Mouse (Mus musculus): ENCODE results near the gene Odf3l1. TPM values are rescaled to one million over a fixed set of nuclear protein-coding genes. Genes with fewer than 3 reads are reported as not detected.

The Odf3l1 gene
- polyA plus RNA-seq, 1 experiment from 2014 or later: 1.3 TPM

DNA sequence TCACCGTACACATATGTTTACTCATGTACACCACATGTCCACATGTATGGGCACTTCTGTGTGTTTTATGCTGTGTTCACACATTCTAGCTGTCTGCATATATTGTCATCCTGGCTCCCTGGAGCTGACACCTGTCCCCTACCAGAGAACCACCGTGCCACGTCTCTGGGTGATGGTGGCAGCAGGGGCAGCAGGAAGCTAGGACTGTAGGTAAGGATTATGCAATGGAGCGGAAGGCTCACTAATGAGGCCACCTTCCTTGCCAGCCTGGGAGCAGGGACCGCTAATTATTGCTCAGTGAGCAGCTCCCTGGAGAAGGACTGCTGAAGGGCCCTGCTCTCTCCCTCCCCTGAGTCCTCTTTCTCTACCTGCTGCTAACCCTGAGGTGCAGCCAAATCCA, 23.8 kb downstream of the Odf3l1 start:
- H3K9ac ChIP-seq: no peak overlapping the region
- no peak overlapping the region for H3K4me3 ChIP-seq (replicated peaks)
- peaks cover 27% of the 10 kb centered on the region for H3K4me1 ChIP-seq (replicated peaks)
- 79% methylated on average over 5 of the region's 5 CpGs for WGBS
- H3K27me3 ChIP-seq (replicated peaks): no peaks in the 10 kb centered on the region
- H3K4me2 ChIP-seq (replicated peaks): no peak overlapping the region
- no peak for ATAC-seq
- no peaks in the 10 kb centered on the region for H3K36me3 ChIP-seq
- no peak overlapping the region for H3K27ac ChIP-seq
- no peaks in the 10 kb centered on the region for H3K9me3 ChIP-seq

DNA sequence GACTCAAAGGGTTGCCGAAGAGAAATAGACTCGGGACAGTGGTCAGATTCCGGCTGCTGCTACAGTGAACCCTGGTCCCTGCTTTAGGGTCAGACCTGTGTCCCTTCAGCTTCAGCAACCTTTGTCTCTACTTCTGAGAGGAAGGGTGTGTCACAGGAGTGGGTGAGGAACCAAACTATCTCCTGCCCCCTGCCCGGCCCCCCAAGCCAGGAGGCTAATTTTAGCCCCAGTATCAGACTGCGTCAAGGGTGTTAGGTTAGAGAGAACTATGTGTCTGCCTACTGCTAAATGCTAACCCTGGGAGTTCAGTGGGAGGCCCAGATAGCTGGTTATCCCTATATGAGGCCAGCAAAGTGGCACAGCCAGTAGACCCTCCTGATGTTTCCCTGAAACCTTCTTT, 29.3 kb downstream of the Odf3l1 start:
- H3K27me3 ChIP-seq (replicated peaks): no peaks in the 10 kb centered on the region
- H3K4me1 ChIP-seq (replicated peaks): peaks cover 4% of the 10 kb centered on the region; the same call in 1 of the 2 replicates
- no peak overlapping the region for H3K4me2 ChIP-seq (replicated peaks)
- no peak overlapping the region for H3K27ac ChIP-seq
- H3K36me3 ChIP-seq: no peaks in the 10 kb centered on the region
- ATAC-seq: no peak
- no peak overlapping the region for H3K4me3 ChIP-seq (replicated peaks)
- H3K9me3 ChIP-seq: no peaks in the 10 kb centered on the region
- WGBS: 66% methylated on average over 5 of the region's 5 CpGs
- no peak overlapping the region for H3K9ac ChIP-seq

DNA sequence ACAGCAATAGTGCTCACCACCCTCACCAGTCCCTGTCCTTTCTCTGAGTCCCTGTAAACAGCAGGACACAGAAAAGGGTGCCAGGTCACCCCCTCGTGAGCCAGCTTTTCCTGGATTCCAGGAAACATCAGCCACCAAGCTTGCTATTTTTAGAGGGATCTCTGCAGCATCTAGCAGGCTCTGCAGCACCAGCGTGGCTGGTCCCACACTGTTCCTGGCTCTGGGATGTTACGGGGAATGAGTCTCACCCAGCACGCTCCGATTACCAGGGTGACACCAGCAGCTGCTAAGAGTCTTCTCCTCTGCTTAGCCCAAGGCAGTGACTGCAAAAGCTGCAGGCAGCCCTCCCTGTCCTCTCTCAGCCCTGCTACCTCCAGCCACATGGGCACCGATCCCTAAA, 31.6 kb downstream of the Odf3l1 start:
- no peak overlapping the region for H3K4me3 ChIP-seq (replicated peaks)
- H3K4me1 ChIP-seq (replicated peaks): no peaks in the 10 kb centered on the region
- no peaks in the 10 kb centered on the region for H3K36me3 ChIP-seq
- H3K27ac ChIP-seq: no peak overlapping the region
- H3K27me3 ChIP-seq (replicated peaks): no peaks in the 10 kb centered on the region
- ATAC-seq: no peak
- H3K4me2 ChIP-seq (replicated peaks): no peak overlapping the region
- WGBS: 37% methylated on average over 6 of the region's 6 CpGs
- H3K9ac ChIP-seq: no peak overlapping the region
- H3K9me3 ChIP-seq: no peaks in the 10 kb centered on the region

DNA sequence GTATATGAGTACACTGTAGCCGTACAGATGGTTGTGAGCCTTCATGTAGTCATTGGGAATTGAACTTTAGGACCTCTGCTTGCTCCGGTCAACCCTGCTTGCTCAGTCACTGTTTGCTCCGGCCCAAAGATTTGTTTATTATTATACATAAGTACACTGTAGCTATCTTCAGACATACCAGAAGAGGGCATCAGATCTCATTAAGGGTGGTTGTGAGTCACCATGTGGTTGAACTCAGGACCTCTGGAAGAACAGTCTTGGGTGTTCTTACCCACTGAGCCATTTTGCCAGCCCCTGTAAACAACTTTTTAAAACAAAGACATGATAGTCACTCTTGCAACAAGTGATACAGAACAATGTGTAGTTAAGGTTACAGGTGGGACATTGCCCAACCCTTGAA, 32.6 kb downstream of the Odf3l1 start:
- H3K27ac ChIP-seq: no peak overlapping the region
- ATAC-seq: no peak
- H3K4me3 ChIP-seq (replicated peaks): no peak overlapping the region
- H3K36me3 ChIP-seq: no peaks in the 10 kb centered on the region
- H3K9me3 ChIP-seq: no peaks in the 10 kb centered on the region
- H3K9ac ChIP-seq: no peak overlapping the region
- H3K27me3 ChIP-seq (replicated peaks): no peaks in the 10 kb centered on the region
- 82% methylated on average over 3 of the region's 3 CpGs for WGBS
- H3K4me1 ChIP-seq (replicated peaks): no peaks in the 10 kb centered on the region
- H3K4me2 ChIP-seq (replicated peaks): no peak overlapping the region

DNA sequence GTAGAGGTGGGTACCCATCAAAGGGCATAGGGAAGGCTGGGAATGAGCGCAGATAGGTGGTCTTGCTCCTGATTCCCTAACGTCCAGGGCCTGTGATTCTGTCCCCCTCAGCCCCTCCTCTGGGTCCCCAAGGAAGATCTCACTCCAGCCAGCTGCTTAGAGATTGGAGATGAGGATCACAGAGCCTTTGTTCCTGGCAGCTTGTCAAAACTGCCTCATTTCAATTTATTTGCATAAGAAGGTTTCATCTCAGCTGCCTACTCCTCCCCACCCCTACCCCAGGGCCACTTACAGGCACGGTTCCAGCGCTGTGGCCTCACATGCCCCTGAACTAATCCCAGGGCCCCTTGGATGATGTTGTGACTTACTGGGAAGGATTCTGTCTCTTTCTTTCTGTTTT, 34.3 kb downstream of the Odf3l1 start:
- peaks cover 7% of the 10 kb centered on the region; the same call in 1 of the 2 replicates for H3K27me3 ChIP-seq (replicated peaks)
- WGBS: 38% methylated on average over 4 of the region's 4 CpGs
- no peak overlapping the region for H3K9ac ChIP-seq
- no peak overlapping the region for H3K4me3 ChIP-seq (replicated peaks)
- no peak for ATAC-seq
- H3K36me3 ChIP-seq: no peaks in the 10 kb centered on the region
- H3K4me1 ChIP-seq (replicated peaks): peaks cover 6% of the 10 kb centered on the region; the same call in 1 of the 2 replicates
- no peak overlapping the region for H3K4me2 ChIP-seq (replicated peaks)
- no peak overlapping the region for H3K27ac ChIP-seq
- no peaks in the 10 kb centered on the region for H3K9me3 ChIP-seq

DNA sequence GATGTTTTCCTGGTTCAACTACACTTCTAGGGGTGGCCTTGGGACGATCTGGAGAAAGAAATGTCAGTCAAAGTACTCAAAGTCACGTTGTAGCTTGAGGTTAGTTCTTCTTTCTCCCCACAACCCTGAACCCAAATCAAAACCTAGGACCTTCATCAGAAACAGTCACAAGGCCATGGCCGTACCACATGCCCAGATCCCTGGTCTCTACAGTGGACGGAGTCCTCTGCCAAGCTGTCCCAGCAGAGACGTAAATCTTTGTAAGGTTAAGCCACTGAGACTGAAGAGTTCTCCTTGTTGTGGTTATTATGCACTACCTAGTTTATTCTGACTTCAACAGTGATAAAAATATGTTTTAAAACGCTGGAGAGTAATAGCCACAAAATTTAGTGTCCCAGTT, 35.6 kb downstream of the Odf3l1 start:
- Histone ChIP-seq H3K27me3 (replicated peaks) (peaks cover 7% of the 10 kb centered on the region; the same call in 1 of the 2 replicates), H3K4me3 (replicated peaks) (no peak overlapping the region), H3K4me1 (replicated peaks) (peaks cover 11% of the 10 kb centered on the region; the same call in 1 of the 2 replicates), H3K27ac (no peak overlapping the region), H3K36me3 (no peaks in the 10 kb centered on the region), H3K9ac (no peak overlapping the region), H3K9me3 (no peaks in the 10 kb centered on the region), H3K4me2 (replicated peaks) (no peak overlapping the region)
- 83% methylated on average over 6 of the region's 6 CpGs for WGBS
- no peak for ATAC-seq

DNA sequence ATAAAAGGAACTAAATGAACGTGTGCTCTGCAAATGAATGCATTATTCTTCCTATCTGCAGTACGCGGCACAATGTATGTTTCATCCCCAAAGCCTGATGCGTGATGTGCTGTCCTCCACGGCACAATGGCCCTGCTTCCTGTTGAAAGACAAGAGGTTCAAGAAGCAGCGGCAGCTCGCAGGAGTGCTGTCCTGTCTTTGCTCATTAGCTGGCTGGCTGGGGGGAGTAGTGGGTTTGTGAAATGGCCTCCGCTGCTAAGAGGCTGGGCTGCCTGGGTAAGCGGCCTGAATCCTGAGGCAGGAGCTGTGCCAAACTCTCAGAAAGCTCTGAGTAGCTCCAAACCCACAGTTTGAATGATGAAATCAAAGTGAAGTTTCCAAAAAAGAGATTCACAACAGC, 36.3 kb downstream of the Odf3l1 start:
- Histone ChIP-seq H3K36me3 (no peaks in the 10 kb centered on the region), H3K27ac (no peak overlapping the region), H3K9me3 (no peaks in the 10 kb centered on the region), H3K4me1 (replicated peaks) (peaks cover 11% of the 10 kb centered on the region; the same call in 1 of the 2 replicates), H3K9ac (no peak overlapping the region), H3K4me3 (replicated peaks) (no peak overlapping the region), H3K27me3 (replicated peaks) (peaks cover 7% of the 10 kb centered on the region; the same call in 1 of the 2 replicates), H3K4me2 (replicated peaks) (no peak overlapping the region)
- WGBS: 40% methylated on average over 9 of the region's 9 CpGs
- no peak for ATAC-seq

DNA sequence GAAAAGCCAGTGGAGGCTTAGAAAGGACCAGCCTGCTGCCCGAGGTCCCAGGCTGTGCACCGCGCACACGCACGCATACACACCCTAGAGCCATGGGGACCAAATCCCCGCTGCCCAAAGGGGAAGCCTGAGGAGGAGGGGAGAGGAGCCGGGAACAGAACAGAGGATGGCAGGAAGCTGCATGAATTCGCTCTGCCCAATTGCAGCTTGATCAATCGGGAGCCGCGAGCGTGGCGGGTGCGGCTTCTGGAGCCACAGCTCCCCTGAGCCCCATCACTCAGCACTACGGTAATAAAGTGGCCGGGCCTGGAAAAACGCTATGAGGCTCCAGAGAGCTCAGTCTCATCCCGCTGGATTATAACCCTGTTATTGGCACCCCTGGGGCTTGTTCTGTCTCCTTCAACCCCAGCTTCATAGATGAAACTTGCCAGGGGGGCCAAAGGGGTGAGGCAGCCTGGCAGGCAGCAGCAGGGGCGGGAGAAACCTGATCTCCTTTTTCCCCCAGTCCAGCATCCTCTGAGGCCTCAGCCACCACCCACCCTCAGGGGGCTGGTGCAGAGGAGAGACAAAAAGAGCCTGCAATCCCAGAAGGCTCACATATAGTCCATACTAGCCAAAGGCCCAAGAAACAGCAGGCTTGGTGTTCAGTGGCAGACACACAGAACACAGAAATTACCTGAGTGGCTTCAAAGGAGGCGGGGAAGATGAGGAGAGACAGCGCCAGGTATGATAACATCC, 38.8 kb downstream of the Odf3l1 start:
- WGBS: 15% methylated on average over 21 of the region's 21 CpGs
- H3K4me3 ChIP-seq (replicated peaks): peak overlapping the region; percentile 11; the same call in 1 of the 2 replicates
- ATAC-seq: no peak
- no peak overlapping the region for H3K27ac ChIP-seq
- H3K4me1 ChIP-seq (replicated peaks): peaks cover 11% of the 10 kb centered on the region; the same call in 1 of the 2 replicates
- peaks cover 7% of the 10 kb centered on the region; the same call in 1 of the 2 replicates for H3K27me3 ChIP-seq (replicated peaks)
- no peaks in the 10 kb centered on the region for H3K36me3 ChIP-seq
- no peak overlapping the region for H3K9ac ChIP-seq
- peak overlapping the region; percentile 49 for H3K4me2 ChIP-seq (replicated peaks)
- H3K9me3 ChIP-seq: no peaks in the 10 kb centered on the region

DNA sequence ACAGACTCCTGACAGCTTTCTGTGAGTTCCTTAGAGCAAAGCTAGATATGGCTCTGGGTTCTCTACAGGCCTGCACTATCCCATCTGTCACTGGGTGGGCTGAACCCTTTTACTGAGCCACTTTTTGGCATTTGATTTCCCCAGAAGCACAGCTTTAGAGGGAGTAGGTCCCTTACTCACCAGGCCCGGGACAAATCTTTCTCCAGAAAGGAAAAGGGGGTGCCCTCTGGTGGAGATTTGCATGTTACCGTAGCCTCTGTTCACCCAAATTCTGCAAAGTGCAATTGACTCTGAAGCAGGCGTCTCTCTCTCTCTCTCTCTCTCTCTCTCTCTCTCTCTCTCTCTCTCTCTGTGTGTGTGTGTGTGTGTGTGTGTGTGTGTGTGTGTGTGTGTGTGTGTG, 39.6 kb downstream of the Odf3l1 start:
- H3K4me1 ChIP-seq (replicated peaks): peaks cover 11% of the 10 kb centered on the region; the same call in 1 of the 2 replicates
- no peaks in the 10 kb centered on the region for H3K36me3 ChIP-seq
- 12% methylated on average over 3 of the region's 3 CpGs for WGBS
- no peak overlapping the region for H3K27ac ChIP-seq
- no peak for ATAC-seq
- H3K27me3 ChIP-seq (replicated peaks): peaks cover 7% of the 10 kb centered on the region; the same call in 1 of the 2 replicates
- H3K4me2 ChIP-seq (replicated peaks): no peak overlapping the region
- H3K4me3 ChIP-seq (replicated peaks): no peak overlapping the region
- no peak overlapping the region for H3K9ac ChIP-seq
- H3K9me3 ChIP-seq: no peaks in the 10 kb centered on the region

DNA sequence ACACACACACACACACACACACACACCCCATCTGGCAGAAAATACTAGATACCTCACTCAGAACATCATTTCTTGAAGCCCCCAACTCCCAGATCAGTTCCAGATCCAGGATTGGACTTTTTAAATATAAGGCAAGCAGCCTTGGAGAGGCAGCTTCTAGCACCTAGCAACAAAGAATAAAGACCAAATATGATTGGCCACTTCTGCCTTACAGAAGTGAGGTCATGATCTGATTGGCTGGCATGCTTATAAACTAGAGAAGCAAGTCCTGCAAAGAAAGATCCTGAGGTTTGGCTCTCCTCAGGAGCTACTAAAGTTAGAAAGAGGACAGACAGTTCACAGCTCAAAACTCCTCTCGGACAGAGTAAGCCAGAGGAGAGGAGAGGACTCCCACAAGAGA, 53.6 kb downstream of the Odf3l1 start:
- H3K9me3 ChIP-seq: no peaks in the 10 kb centered on the region
- 0 out of 2 replicates have a peak, but pooled peaks cover 3% of the 10 kb centered on the region for H3K27me3 ChIP-seq (replicated peaks)
- ATAC-seq: no peak
- no peak overlapping the region for H3K9ac ChIP-seq
- H3K27ac ChIP-seq: no peak overlapping the region
- no peaks in the 10 kb centered on the region for H3K4me1 ChIP-seq (replicated peaks)
- no peak overlapping the region for H3K4me3 ChIP-seq (replicated peaks)
- no peak overlapping the region for H3K4me2 ChIP-seq (replicated peaks)
- H3K36me3 ChIP-seq: no peaks in the 10 kb centered on the region
- WGBS: 65% methylated on average over 1 of the region's 1 CpGs

DNA sequence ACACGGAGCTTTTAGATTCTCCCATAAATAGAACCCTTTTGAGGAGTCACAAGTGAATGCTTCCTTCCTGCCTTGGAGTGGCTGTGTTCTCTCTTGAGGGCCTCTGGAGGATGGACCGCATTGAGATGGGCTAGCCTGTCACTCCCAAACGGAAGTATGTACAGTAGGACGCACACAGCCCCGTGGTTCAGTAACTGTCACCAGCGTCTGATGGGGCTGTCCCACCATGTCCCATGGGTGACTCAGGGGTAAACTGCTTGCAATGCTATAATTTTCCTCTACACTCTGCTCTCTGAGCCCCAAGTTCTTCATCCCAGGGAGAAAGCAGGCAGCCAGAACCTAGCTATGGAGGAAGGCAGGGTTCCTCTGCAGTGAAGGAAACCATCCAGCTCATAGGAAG, 56.5 kb downstream of the Odf3l1 start:
- Histone ChIP-seq H3K4me1 (replicated peaks) (no peaks in the 10 kb centered on the region), H3K4me2 (replicated peaks) (no peak overlapping the region), H3K27ac (no peak overlapping the region), H3K9me3 (no peaks in the 10 kb centered on the region), H3K4me3 (replicated peaks) (no peak overlapping the region), H3K27me3 (replicated peaks) (no peaks in the 10 kb centered on the region), H3K36me3 (no peaks in the 10 kb centered on the region), H3K9ac (no peak overlapping the region)
- ATAC-seq: no peak
- 80% methylated on average over 6 of the region's 6 CpGs for WGBS

DNA sequence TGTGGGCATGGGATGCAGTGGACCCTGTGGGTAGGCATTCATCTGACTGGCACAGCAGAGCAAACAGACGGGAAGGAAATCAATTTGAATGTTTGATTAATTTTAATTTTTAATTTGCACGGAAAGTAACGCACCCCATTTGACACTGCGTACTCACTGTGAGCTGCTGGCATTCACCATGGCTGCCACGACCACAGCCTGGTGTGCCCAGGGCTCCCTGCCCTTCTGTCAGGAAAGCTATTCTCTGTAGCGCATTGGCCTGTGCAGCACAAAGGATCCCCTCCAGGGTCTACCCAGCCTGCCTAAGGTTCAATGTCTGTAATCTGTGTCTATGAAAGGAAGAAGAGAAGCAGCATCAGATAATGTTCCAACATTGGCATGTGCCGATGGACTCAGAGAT, 61.3 kb downstream of the Odf3l1 start:
- Histone ChIP-seq H3K9me3 (no peaks in the 10 kb centered on the region), H3K27ac (no peak overlapping the region), H3K27me3 (replicated peaks) (peaks cover 19% of the 10 kb centered on the region), H3K4me2 (replicated peaks) (no peak overlapping the region), H3K36me3 (no peaks in the 10 kb centered on the region), H3K4me1 (replicated peaks) (no peaks in the 10 kb centered on the region), H3K9ac (no peak overlapping the region), H3K4me3 (replicated peaks) (no peak overlapping the region)
- WGBS: 91% methylated on average over 7 of the region's 7 CpGs
- no peak for ATAC-seq
